Mouse (Mus musculus) adrenal gland, adult 2 months (tissue): ENCODE results near the gene Odf4. TPM values are rescaled to one million over a fixed set of nuclear protein-coding genes. Genes with fewer than 3 reads are reported as not detected.
"Not testable (repeated sequence)": the region's sequence is repeated elsewhere in the genome, so short reads cannot be mapped to it uniquely, and the experiment has no call there.

Source experiments
- DNase-seq: peaks from one replicate; pipeline ENCODE4 v3.0.0; 2021
- polyA plus RNA-seq: library from polyadenylated mRNA; depleted of rRNA; stranded (reverse); fragments of >200 nt; gene quantifications from 2 replicates; pipeline ENCODE4 v1.2.3, GENCODE M21; 2012
- total RNA-seq, 2 experiments: library from RNA; stranded (reverse); gene quantifications; 2 replicates each; pipeline ENCODE4 v1.2.3; 2021

Gene Odf4
- total and polyA plus RNA-seq, 3 experiments = not detected

DNA sequence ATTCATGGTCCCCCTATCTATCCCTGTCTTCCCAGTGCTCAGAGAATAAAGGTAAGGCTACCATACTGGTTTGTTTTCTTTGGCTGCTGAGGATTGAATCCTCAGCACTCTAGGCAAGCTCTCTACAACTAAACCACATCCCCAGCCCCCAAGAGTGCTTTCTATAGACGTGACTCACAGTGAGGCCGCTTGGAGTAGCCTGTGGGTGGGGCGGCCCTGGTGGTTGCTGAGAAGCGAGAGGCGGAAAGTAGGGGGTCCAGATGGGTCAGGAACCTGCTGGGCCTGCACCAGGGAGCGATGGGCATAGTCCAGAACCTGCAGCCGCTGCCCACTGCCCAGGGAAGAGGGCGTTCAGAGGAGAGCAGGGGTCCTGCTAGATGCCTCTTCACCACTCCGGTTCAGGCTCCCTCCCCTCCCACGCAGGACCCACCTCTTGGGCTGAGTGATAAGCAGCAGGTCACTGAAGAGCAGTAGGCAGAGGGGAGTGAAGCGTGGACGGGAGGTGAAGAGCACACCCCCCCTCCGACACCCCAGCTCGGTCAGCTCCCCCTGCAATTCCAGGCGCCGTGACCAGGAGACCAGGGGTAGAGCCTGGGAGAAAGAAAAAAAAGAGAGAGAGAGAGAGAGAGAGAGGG, 20.0 kb upstream of the Odf4 start:
- DNase-seq = no peak

GRCm38 (mm10) chr11:68946001-68946400, 19.1 kb upstream of the Odf4 start:
- no peak for DNase-seq

DNA sequence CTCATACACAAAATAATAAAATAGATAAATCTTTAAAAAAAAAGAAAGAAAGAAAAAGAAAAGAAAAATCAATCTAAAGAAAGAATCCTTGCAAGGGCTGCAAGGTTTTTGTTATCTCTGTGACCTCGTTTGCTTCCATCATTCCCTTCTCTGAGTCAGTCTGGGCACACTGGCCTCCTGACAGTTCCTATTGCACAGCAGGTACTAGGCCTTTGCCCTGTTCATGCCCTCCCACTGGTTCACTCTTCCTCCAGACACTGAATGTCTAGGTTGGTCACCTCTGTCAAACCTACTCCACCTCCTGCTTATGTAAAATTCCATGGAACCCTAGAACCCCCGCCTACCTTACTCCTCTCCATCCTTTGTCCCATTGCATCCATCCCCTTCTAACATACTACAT, 18.4 kb upstream of the Odf4 start:
- DNase-seq = peak; percentile 54

DNA sequence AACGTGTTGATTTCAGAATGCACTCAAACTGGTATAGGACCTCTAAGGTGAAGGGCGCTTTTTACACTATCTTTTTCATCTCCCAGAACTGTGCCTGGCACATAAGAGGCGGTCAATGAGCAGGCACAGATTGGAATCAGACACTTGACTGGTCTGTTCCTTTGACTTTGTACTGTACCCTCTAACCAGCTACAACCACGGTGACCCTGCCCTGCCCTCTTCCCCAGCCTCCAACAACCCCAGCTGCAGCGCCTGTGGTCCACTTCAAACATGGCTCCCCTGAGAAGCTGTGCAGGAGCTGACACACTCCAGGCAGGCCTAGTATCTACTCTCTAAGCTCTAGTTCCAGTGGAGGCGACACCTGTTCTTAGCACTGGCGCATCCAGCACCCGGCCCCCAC, 15.8 kb upstream of the Odf4 start:
- no peak for DNase-seq

DNA sequence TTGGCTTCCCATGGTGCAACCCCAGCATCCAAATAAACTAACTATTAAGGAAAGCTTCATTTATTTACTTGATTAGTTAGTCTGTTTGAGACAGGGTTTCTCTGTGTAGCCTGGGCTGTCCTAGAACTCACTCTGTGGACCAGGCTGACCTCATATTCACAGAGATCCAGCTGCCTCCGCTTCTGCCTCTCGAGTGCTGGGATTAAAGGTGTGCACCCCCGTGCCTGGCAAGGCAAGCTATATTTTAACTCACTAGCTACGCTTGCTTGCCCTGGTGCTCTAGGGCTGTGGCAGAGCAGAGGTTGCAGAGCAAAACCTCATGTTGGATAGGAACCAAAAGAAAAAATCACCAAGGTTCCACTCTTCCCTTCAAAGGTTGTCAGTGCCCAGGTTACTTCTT, 13.6 kb upstream of the Odf4 start:
- DNase-seq = no peak

DNA sequence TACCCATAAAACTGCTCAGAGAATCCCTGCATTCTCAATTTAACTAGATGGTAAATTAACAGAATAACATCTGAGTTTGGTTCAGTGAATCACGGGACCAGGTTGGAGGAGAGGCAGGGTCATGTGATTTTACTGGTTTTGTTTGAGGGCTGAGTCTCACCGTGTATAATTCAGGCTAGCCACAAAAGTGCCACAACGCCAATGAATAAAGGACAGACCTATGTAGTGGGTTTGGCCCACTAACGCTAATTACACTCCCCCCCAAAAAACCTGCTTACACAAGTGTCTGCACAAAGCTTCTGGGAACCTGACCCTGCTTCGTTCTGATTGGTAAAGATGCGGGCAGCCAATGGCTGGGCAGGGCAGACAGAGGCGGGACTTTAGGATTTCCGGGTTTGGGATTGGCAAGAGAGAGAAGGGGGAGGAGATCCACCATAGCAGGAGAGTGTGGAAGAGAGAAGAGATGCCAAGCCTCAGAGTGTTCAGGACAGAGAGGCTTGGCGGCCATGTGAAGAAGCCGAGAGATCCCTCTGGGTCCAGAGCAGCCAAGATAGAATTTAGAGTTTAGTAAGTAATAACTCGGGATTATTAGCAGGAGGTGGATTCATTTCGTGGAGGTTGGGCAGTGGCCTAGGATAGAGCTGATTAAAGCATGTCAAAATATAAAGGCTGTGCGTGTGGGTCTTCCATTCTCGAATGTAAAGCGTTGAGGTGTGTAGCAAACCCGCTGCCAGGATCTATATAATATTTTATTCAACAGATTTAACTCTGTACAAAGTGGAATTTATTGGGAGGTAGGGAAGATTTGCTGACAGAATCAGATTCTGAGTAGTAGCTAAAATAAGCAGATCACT, 12.8 kb upstream of the Odf4 start:
- DNase-seq = peak; percentile 93

DNA sequence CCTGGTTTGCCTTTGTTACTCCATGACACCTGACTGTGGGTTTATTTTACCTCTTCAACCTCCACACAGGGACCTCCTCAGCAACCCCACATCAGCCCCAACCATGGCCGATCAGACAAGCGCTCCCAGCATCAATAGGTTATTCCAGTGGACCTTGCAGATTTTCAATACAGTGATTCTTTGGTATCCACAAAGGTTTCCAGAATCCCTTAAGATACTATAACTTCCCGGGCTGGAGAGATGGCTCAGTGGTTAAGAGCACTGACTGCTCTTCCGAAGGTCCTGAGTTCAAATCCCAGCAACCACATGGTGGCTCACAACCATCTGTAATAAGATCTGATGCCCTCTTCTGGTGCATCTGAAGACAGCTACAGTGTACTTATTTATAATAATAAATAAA, 10.1 kb upstream of the Odf4 start:
- DNase-seq = not testable (repeated sequence)

DNA sequence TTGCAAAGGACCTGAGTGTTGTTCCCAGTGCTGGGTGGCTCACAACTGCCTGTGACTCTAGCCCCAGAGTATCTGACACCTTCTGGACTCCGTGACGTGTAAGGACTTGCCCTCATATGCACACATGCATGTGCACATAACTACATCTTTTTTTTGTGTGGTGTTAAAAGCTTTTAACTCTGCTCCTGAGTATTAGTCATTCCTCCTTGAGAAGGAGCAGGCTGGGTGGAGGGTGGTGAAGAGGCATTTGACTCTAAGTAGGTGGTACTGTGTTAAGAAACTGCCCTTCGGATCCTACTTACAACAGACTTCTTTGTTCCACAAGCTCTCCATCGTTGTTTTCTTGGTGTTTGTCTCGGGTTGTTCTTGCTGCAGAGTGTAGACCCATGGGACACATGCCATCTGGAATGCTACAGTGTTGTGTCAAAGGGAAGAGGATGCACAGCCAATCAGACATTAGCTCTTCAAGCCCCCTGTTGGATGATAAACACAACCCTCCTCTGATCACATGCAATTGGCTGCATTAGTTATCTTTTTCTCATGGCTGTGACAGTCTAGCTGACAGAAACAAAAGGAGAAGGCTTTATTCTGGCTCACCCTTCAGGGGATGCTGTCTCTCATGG, 7.1 kb upstream of the Odf4 start:
- DNase-seq = no peak

GRCm38 (mm10) chr11:68929947-68930346, 3.1 kb upstream of the Odf4 start:
- no peak for DNase-seq

- no peak for DNase-seq
These were observed 2.1 kb downstream of the Odf4 start for GRCm38 (mm10) chr11:68924749-68925148.

DNA sequence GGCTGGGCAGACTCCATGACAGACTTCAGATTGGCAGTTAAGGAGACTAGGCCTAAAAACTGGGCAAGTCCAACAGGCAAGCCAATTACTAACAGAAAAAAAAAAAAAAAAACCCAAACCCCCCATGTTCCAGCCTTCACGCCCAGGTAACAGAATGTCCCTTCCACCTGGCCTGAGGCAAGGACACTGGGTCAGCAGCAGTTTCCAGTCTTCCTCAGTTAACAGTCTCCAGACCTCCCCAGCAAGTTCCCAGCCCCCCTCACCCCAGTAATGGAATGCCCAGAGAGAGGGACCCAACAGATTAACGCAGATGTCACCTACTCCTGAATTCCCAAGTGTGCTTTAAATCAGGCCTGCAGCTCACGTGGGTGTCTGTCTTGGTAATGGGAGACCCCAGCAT, 3.7 kb downstream of the Odf4 start:
- no peak for DNase-seq

DNA sequence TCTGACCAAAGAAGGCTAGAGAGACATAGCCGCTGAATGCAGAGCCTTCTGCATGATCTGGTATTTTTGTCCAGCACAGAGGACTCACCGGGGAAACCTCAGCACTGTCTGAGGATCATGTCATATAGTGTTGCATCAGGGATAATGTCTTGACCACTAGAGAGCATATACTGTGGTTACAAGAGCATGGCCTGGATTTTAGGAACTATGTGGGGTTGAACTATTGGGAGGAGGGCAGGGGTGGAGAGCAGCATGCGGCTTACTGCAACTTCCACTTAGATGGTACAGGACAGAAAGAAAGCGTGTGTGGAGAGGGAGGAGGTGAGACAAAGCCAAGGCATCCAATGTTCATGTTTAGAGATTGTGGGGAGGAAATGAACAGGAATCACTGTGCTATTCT, 12.3 kb downstream of the Odf4 start:
- DNase-seq = no peak

- no peak for DNase-seq
These were observed 15.2 kb downstream of the Odf4 start for GRCm38 (mm10) chr11:68911531-68912177.

DNA sequence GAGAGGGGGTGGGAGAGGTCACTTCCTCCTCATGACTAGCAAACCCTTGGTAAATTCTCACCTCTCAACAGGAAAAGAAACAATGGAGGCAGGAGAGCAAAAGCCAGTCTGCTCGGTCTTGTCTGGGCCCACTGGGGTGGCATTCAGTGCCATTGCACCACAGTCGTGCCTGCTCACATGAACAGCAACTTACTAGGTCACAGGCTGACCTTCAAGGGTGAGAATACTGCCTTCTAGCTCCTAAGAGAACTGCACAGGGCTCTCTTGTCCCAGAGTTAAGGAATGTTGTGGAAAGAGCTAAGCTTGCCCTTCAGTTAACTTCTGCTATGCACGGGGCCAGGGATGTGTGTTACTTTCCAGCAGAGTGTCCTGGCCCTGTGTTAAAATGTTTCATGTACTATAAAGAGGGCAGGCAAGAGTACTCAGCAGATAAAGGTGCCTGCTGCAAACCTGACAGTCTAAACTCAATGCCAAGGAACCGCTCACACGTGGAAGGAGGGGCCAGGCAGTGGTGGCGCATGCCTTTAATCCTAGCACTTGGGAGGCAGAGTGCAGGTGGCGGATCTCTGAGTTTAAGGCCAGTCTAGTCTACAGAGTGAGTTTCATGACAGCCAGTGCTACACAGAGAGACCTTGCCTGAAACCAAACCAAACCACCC, 17.9 kb downstream of the Odf4 start:
- peak; percentile 16 for DNase-seq

GRCm38 (mm10) chr11:68907251-68907650, 19.6 kb downstream of the Odf4 start:
- DNase-seq = no peak

GRCm38 (mm10) chr11:68906461-68906790, 20.5 kb downstream of the Odf4 start:
- no peak for DNase-seq

DNA sequence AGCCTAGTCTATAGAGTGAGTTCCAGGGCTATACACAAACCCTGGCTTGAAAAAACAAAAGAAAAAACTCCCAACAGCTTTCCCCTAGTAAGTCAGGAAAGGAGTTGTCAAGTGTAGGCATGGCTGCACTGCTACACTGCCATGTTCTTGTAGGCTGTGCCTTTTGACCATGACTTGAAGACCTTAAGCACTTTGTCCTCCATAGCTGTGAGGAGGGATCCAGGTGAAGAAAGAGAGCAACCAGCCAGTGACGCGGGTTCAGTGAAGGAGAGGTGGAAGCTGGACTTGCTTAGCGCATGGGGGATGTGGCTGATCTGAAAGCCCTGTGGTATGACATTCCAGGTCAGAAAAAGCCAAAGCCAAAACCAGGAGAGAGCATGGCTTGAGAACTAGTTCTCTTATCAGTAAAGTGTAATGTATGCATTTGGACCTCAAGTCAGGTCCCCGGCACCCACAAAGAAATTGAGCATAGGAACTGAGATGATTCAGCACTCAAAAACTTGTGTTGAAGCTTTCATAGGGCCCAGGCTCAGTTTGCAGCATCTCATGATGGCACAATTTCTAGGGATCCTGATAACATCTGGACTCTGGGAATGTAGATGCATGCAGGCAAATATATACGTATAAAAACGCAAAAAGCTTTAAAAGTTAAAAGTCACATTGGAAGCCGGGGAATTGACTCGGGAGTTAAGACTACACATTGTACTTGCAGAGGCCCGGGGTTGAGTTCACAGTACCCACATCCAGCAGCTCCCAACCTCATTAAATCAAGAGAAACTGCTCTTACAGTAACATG, 21.0 kb downstream of the Odf4 start:
- no peak for DNase-seq

DNA sequence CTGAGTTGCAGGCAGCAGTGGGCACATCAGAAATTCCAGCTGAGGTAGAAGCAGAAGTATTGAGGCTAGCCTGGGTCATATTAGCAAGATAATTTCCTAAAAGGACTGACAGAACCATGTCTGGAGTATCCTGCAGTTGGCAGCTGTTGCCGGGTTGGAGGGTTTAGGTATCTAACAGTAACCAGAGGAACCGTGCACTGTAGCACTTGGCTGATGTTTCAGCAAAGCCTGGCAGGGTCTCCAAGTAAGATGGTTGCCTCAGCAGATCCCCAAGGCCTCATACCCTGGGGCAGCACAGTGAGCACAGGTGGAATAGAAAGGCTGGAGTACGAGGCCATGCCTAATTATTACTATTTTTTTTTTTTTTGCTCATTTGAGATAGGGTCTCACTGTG, 21.7 kb downstream of the Odf4 start:
- DNase-seq = no peak

- DNase-seq = peak; percentile 69
These were observed 22.3 kb downstream of the Odf4 start for GRCm38 (mm10) chr11:68904375-68905137.

DNA sequence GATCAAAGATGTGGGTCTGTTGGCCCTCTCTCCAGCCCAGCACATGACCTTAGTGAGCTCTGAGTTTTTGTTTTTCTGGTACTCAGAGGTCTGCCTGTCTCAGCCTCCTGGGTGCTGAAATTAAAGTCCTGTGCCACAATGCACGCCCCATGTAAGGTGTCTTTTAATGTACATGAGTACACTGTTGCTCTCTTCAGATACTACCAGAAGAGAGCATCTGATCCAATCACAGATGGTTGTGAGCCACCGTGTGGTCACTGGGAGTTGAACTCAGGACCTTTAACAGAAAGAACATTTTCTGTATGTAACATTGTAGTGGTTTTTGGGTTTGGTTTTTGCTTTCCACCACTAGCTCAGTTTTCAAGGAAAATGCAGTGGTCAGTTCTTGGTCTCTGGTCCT, 23.1 kb downstream of the Odf4 start:
- DNase-seq = no peak

GRCm38 (mm10) chr11:68902823-68903222, 24.1 kb downstream of the Odf4 start:
- DNase-seq = no peak
